Mouse (Mus musculus) heart, postnatal 14 days (tissue): ENCODE results near the gene Gm10842. TPM values are rescaled to one million over a fixed set of nuclear protein-coding genes. Genes with fewer than 3 reads are reported as not detected.

ENCODE experiments used
- DNase-seq, 2 experiments: peaks; one replicate each; pipeline ENCODE4 v3.0.0; 2021 to 2022
- intact Hi-C: fragments of 180-260 bp; cut with DNase I; formaldehyde crosslinking; loops from one replicate; pipeline ENCODE4 v1.15.1; 2025
- total RNA-seq, 2 experiments: library from RNA; stranded (reverse); gene quantifications; 2 replicates each; pipeline ENCODE4 v1.2.3; 2021

Gene Gm10842
- total RNA-seq, 2 experiments from 2014 or later = not detected

DNA sequence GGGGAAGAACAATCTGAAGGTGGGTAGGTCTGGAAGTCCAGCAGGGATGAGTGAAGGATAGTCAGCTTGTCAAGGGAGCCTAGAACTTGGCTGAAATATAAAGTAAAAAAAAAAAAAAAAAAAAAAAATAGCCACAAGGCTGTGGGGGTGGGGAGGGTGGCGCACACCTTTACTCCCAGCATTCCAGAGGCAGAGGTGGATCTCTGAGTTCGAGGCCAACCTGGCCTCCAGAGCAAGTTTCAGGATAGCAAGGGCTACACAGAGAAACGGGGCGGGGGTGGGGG is 5.3 kb downstream of the Gm10842 start:
- intact Hi-C loops = no loop called here
- no peak for DNase-seq

DNA sequence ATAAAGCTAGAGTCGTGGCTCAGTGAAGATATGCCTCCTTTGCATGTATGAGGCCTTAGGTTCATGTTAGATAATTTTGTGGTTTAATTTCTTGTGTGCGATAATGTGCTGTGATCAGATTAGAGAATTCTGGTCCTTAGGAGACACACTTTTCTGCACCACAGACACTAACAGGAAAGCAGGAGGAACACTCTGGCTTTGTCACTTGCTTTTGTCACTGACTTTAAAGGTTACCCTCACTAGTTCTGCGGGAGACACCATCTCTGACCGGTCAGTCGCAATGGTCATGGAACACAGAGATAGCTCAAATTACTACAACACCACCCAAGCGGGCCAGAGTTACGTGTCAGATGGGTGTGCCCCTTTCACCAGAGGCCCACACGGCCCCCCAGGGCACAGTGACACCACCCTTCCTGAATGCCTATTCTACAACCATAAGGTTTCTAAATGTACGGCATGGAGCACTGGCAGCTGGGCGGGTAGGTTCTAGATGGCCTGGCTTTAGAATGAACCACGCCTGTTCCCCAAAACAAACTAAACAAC is 5.7 kb downstream of the Gm10842 start:
- no peak for DNase-seq
- intact Hi-C loops = no loop called here

DNA sequence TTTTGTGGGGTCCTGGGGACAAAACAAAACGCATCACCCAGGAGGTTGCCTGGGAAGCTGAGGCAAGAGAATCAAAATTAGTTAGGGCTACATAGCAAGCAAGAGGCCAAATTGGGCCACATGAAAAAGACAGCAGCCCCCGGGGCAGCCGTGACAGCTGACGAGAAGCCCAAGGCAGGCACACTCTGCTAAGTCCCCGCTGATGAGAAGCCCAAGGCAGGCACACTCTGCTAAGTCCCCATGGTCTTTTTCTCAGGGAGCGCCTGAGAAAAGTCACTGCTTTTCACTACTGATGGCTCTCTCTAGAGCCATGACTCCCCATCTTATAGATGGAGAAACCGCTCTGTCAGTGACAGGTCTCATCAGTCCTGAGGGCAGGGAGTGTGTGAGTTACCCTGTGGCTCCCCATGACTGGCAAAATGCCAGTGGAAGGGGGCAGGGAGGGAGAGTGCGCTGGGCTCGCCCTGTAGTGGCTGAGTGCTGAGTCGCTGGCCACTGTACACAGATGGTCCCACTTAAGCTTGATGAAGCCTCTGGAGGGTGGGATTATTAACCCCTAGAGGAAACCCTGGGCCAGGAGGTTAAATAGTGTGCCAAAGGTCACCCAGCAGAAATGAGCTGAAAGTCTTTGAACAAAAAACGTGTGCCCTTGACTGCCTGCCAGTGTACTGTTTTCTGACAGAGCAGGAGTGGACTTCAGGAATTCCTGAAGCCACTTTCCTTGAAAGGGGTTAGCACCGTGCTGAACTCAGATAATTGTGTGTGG is 6.6 kb downstream of the Gm10842 start:
- DNase-seq = peak; percentile 25 to 67
- intact Hi-C loops = no loop called here

- intact Hi-C loops = no loop called here
These were observed 9.2 kb downstream of the Gm10842 start for GRCm38 (mm10) chr11:105155915-105156314.

GRCm38 (mm10) chr11:105156748-105157267 is 10.1 kb downstream of the Gm10842 start:
- peak in 1 of 2 experiments; percentile 23 for DNase-seq
- intact Hi-C loops = no loop called here

More at GRCm38 (mm10) chr11:105155915-105156314, 9.2 kb downstream of the Gm10842 start:
- no peak for DNase-seq

DNA sequence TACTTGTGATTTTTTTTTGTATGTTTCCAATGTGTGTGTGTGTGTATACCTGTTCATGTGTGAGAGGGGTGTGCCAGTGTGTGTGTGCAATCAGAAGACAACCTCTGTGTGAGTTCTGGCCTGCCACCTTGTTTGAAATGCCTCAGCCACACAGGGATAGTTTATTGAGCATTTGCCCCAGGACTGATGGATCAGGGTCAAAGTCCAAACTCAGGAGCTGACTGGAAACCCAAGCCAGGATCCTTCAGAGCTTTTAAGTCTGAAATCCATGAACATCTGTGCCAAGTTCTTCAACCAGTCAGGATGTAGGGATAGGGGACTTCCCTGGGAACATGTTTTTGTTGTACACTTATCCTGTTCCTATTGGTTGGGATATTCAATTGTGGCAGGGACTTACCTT is 11.4 kb downstream of the Gm10842 start:
- no peak for DNase-seq
- intact Hi-C loops = no loop called here

- DNase-seq = no peak
- intact Hi-C loops = no loop called here
These were observed 13.1 kb downstream of the Gm10842 start for GRCm38 (mm10) chr11:105159673-105160360.

DNA sequence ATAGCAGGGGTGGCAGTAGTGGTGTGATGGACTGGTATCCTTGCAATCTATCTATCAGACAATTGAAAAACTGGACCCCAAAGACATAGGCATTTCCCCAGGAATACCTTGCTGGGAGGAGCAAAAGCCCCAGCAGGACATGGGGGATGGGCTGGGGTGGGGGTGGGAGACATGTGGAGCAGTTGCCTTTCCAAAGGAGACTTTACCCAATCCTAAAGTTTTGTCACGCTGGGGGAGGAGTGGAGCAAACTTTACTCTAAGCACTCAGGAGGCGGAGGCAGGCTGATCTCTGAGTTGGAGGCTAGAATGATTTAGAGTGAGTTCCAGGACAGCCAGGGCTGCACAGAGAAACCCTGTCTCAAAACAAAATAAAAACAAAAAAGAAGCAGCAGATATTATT is 14.7 kb downstream of the Gm10842 start:
- DNase-seq = no peak
- intact Hi-C loops = no loop called here

- intact Hi-C loops = no loop called here
- DNase-seq = no peak
These were observed 18.1 kb downstream of the Gm10842 start for GRCm38 (mm10) chr11:105164516-105165510.

DNA sequence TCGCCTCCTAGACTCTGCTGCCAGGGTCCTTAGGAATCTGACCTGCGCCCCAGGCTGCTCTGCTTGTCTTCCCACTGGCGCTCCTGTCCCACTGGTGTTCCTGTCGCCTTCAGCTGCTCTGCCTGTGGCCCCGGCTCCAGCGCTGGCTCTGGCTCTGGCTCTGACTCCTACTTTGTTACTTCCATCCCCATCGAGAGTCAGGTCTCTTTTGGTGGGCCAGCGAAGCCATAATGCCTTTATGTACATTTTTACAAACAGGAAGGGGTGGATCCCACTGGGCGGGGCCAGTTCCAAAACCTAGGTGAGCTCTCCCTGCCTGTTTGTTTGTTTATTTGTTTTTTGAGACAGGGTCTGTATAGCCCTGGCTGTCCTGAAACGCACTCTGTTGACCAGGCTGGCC is 20.1 kb downstream of the Gm10842 start:
- intact Hi-C loops = no loop called here
- no peak for DNase-seq

- intact Hi-C loops = no loop called here
- DNase-seq = no peak
These were observed 31.8 kb downstream of the Gm10842 start, which contains the start of gene Tlk2 for GRCm38 (mm10) chr11:105178516-105178915. Gene Tlk2, plus strand, starts transcription at chr11:105178807.

- no peak for DNase-seq
- intact Hi-C loops = no loop called here
These were observed 32.8 kb downstream of the Gm10842 start for GRCm38 (mm10) chr11:105179523-105179922.

DNA sequence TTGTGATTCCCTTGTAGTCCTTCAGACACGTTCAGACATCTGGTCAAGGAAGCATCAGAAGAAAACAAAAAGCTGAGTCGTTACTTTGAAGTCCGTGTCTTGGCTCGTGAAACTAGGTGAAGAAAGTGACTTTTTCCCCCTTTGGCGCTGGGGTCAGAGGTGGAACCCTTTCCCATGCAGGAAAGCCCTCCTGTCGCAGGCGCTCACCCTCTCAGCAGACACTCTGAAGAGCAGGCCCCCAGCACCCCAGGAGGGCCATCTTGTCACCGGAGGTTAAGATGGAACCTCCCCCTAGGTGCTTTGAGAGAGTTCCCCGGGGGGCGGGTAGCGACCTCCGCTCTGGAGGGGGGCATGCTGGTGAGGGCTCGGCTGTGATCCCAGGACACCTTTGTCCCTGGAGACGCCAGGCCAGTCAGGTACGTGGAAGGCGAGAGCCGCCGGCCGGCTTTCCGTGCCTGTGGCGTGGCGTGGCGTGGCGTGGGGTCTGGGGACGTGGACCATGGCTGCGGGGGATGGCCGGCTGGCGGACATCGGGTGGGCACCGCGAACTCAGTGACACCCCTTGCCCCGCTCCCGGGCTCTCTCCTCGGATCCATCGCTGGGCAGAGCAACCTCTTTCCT is 33.9 kb downstream of the Gm10842 start:
- peak; percentile 41 to 45 for DNase-seq
- intact Hi-C loops = loop anchor here (1.0 kb wide), 1 partner anchor 54 kb away; the partner anchor contains the start of gene Mettl2

DNA sequence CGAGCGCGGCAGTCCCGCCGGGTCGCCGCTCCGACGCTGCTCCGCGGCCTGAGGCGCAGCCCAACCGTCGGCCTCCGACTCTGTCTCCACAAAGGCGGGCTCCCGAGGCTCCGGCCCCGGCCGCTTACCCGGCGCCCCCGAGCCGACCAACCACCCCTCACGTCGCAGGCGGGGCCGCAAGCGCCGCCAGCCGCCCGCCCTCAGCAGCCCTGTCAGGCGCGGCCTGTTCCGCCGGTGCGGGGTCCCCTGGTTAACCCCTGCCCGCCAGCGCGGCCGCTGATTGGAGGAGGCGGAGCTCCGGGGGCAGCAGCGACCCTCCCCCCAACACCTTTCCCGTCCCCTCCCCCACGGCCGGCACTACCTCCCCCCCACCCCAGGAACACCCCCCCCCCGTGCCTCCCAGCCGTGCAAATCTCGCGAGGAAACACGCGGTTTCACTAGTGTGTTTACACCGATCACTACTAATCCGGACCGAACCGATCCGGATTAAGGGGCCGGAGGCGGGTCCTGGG is 34.5 kb downstream of the Gm10842 start:
- intact Hi-C loops = loop anchor here (1.0 kb wide), 1 partner anchor 55 kb away; the partner anchor contains the start of gene Mettl2
- DNase-seq = peak; percentile 93 to 94

- intact Hi-C loops = loop anchor here (1.0 kb wide), 1 partner anchor 56 kb away; the partner anchor contains the start of gene Mettl2
- peak; percentile 60 to 66 for DNase-seq
These were observed 35.2 kb downstream of the Gm10842 start for GRCm38 (mm10) chr11:105181689-105182460.

DNA sequence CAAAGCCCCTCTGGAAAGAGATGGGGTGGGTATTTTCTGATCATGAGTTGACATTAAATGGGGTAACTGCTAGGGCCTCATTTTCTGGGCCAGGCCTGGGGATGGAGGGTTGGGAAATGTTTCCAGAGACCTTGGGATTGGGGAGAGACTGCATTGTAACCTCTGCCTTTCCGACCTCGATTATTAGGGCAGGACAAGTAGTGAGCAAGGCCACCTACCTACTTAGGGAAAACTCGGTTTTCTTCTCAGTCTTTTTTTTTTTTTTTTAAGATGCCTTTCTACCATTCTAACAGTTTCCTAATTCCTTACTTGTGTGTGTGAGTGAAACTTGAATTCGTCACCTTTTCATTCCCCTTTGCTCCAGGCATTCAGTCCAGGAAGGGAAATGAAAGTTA is 35.8 kb downstream of the Gm10842 start:
- intact Hi-C loops = no loop called here

DNA sequence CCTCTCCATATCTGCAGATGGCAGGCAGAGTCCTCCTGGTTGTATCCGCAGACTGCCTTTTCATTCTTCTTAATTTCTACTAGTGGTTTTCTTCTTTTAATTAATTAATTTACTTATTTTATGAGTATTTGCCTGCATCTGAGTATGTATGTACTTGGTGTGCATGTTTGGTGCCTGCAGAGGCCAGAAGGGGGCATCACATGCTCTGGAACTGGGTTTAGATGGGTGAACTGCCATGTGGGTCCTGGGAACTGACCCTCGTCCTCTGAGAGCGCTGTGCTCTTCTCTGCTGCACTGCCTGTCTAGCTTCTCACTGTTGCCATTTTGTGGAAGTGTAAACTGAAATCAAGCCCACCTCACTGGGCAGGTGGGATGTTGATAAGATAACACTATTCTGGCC is 38.0 kb downstream of the Gm10842 start:
- no peak for DNase-seq
- intact Hi-C loops = no loop called here

More for the DNA sequence above, 35.8 kb downstream of the Gm10842 start:
- DNase-seq = no peak

- intact Hi-C loops = no loop called here
- DNase-seq = no peak
These were observed 45.5 kb downstream of the Gm10842 start for GRCm38 (mm10) chr11:105192186-105192585.
